Mouse (Mus musculus): ENCODE results near the gene Dcp1a. TPM values are rescaled to one million over a fixed set of nuclear protein-coding genes. Genes with fewer than 3 reads are reported as not detected.
A peak's percentile ranks its signal among the peaks of the same experiment; 100 is the strongest.

Gene Dcp1a
- 10 to 100 TPM; 16.5 to 17.5 TPM for total RNA-seq (2021)

DNA sequence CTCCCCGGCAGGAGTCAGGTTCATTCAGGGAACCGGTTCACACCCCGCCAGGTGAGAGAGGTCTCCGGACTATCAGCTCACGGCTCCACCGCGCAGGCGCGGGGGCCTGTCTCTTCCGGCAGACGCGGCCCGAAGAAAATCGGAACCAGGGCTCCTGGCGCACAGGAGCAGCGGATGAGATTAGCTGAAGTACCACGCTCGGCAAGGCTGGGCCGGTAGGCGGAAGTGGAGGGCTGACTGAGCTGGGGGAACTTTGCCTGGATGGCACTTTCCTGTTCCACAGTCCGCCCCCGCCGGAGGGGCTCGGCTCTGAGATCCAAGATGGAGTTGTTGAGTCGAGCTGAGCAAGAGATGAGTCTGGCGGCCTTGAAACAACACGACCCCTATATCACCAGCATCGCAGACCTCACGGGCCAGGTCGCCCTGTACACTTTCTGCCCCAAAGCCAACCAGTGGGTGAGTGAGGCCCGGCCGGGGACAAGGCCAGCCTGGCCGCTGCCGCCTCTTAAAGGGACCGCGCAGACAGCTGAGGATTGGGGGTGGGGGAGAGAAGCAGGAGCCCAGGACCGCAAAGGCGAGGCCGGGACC, at the start of gene Dcp1a:
Gene Dcp1a, plus strand, starts transcription at position 175 of the 588 bp plus-strand sequence.
- intact Hi-C loops (cut with DNase I), result loop anchor here (2.0 kb wide), 1 partner anchor 69 kb away; the partner anchor contains the start of gene Tkt
- peak; percentile 97 to 98 for DNase-seq

DNA sequence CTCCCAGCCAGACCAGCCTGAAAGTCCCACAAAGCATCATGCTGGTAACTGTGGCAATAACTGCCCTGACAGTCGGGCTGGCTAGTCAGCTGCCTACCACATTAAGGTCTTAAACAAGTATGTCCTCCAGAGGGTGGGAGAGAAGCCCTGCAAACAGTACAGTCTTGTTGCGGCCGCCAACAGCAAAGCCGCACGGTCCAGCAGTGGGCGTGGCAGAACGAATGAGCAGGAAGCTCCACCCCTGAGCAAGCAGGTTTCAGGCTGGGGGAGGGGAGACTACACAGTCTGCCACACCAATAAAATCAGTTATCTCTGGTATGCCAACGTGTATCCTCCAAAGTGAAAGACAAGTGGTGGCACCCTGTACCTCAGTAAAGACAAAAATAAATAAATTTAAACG, 49.7 kb upstream of the Dcp1a start:
- DNase-seq, result peak in 1 of 2 experiments; percentile 39
- intact Hi-C loops (cut with DNase I), result no loop called here

DNA sequence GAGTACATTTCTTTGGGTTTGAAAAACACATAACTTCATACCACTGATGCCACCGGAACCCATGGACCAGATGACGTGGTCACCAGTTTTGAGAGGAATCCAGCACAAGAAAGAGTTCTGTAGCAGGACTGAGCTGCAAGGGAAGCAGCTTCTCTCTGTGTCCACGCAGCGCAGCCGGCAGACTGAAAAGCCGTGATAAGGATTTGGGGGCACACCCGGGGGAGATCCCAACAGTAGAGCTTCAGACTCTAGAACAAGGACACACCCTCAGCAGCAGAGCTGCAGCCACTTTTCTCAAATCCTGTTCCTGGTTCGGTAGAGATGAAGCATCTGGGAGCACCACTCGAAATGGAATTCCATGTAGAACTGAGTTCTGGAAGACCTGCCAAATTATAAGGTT, 49.3 kb upstream of the Dcp1a start:
- DNase-seq, result peak in 1 of 2 experiments; percentile 12
- intact Hi-C loops (cut with DNase I), result no loop called here

DNA sequence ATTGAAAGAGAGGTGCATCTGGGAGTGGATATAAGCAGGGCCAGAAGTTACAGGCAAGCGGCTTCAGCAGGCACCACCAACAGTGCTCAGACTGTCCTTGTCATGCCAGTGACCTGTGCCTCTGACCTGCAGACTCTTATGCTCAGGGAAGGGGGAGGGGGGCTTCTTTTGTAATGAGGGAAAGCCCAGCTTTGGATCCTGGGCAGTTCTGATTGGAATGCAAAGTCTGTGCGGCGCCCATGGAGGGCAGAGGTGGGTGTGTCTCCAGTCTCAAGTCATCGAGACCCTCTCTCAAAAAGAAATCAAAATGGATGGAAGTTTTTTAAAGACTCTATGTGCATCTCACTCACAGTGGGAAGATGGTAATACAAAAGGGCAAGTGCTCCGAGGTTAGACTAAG, 48.9 kb upstream of the Dcp1a start:
- intact Hi-C loops (cut with DNase I), result no loop called here
- DNase-seq, result no peak

DNA sequence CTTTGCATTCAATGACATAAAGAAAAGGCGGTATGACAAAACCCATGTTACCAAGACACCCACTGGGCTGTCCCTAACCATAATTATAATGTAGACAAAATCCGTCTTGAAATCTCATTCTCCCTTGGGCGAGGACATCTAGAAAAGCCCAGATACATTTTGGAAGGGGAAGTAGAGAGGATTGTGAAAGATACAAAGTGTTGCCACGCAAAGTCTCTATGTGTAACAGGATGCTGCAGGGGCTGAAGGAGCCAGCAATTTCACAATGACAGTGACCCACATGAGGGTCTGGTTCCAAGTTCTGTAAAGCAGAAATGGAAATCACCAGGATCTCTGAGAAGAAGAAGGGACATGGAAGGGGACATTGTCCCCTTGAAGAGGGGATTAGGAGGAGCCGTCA, 44.0 kb upstream of the Dcp1a start:
- intact Hi-C loops (cut with DNase I), result no loop called here
- DNase-seq, result no peak

DNA sequence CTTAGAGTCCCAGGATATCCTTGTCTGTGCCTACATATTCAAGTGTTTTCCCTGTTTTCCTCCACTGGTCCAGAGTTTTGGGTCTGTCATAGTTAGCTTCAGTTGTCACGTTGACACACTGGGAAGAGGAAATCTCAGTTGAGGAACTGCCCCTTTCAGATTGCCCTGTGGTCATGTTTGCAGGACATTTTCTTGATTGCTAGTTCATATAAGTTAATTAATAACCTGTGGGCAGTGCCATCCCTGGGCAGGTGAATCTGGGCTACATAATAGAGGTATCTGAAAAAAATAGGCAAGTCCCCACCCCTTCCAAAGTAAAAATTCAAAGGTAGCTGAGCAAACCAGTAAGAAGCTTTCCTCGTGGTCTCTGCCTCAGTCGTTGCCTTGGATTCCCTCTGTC, 39.4 kb upstream of the Dcp1a start:
- intact Hi-C loops (cut with DNase I), result no loop called here
- no peak for DNase-seq

DNA sequence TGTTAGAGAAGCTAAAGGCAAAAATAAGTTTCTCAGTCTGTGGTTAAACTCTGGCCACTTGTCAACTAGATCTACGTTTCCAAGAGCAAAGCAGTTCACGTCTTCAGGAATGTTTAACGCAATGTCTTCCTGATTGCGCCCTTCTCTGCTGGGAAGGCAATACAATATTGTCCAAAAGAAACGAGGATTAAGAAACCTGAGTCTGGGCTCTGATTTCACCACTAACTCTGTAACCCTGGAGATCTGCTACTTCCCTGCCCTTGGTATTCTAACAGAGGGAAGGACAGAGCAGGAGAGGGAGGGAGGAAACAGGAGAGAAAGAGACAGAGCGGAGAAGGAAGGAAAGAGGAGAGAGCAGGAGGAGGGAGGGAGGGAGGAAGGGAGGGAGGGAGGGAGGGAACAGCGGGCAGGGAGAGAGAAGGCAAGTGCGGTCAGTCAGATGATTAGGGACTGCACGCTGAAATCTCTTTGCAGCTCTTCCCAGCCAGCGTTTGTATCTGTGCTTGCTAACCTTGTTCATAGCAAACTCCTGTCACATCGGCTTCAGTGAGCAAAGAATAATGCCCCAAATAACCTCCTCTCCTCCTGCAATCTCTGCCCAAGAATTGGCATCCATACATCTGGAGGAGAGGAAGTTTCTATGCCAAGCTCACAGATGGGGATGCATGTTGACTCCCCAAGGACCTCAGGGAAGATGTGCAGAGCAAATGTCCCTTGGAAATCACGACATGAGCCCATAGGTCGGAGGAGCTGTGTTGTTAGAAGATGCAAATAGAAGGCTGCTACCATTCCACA, 23.3 kb upstream of the Dcp1a start:
- DNase-seq, result peak in 1 of 2 experiments; percentile 7
- intact Hi-C loops (cut with DNase I), result no loop called here

DNA sequence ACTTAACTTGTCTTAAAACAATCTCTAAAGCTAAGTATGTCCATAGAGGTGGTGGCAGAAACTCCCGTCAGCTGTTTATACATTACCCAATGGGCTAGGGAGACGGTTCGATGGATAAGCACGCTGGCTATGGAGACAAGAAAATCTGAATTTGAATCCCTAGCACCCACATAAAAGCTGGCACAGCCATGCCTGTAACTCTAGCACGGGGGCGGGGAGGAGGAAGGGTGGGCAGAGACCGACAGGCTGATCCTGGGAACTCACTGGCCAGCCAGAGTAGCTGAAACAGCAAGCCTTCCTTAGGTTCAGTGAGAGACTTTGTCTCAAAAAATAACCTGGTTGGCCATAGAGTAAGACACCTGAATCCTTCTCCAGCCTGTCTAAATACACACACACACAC, 21.9 kb upstream of the Dcp1a start:
- no peak for DNase-seq
- intact Hi-C loops (cut with DNase I), result no loop called here

DNA sequence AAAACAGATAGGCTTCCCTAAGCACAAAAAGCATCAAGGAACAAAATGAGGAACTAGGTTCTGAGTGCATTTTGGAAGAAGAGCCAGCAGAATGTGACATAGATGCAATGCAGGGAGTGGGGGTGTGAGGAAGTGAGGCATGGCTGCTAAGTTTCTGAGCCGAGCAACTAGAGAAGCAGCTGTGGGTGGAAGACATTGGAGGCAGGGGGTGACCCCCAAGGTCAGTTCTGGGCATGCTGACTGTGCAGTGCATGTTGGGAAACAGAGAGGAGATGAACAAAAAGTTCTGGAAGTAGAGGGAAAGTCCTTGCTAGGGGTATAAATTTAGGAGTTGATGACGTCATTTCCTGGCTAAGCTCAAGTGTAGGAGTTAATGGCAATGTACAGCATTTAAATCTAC, 21.4 kb upstream of the Dcp1a start:
- peak; percentile 25 to 32 for DNase-seq
- intact Hi-C loops (cut with DNase I), result no loop called here

DNA sequence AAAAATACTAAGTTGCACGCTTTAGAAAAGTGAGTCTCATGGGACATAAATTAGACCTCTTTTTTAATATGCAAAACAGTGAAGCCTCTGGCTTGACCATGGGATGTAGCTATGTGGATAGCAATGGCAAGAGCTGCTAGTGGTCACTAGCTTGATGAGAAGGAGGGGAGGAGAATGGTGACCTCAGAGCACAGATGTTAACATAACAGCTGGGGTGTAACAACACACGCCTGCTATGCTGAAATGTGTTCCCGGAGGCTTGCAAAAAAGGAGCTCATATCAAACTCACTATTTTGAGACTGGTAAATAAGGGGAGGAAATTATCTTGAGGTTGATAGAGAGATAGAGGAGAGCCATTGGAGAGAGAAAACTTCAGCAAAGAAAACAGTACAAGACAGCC, 20.5 kb upstream of the Dcp1a start:
- peak; percentile 52 to 55 for DNase-seq
- intact Hi-C loops (cut with DNase I), result no loop called here

DNA sequence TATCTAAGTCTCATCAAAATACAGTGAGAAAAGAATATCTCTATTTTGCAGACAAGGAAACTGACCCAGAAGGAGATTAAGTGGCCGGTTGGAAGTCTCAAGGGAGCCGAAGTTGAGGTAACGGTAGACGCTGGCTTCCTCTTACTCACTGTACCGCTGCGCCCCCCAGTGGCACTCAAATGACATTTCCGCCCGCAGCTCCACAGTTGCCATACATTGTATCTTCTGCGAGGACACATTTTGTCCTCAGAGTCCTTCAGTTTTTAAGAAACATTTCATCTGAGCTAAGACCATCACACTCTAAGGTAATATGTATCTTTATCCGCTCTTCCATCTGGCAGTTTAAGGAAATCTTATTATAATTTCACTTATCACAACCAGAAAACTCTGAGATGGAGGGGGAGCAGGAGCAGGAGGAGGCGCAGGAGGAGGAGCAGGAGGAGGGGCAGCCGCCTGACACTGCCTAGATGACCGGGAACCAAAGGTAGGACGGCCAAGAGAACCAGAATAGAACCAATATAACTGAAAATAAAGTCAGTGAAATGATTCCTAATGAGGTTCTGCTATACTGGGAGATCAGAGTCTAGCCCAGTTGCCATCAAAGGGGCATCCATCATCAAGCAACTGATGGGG, 19.3 kb upstream of the Dcp1a start:
- intact Hi-C loops (cut with DNase I), result loop anchor here (1.0 to 5.0 kb wide), 2 partner anchors 108 to 323 kb away; no protein-coding TSS in a partner anchor
- peak; percentile 85 to 88 for DNase-seq

DNA sequence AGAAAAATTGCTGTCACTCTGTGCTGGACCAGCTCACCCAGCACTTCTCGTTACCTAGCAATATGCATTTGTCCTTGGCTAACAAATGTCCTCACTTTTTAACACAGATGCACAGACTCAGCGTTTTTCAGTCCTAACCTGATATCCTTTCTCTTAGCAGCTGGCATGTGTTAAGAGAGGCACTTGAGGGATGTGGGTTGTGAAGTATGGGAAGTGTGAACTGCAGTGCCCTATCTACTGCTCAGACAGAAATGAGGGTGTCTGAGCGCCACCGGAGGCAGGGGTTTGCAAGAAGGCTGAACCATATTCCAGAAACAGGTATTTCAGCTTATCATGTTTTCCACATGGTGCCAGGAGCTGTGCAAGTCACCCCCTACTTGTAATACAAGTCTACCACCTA, 16.0 kb upstream of the Dcp1a start:
- no peak for DNase-seq
- intact Hi-C loops (cut with DNase I), result loop anchor here (5.0 kb wide), 1 partner anchor 111 kb away; no protein-coding TSS in a partner anchor

DNA sequence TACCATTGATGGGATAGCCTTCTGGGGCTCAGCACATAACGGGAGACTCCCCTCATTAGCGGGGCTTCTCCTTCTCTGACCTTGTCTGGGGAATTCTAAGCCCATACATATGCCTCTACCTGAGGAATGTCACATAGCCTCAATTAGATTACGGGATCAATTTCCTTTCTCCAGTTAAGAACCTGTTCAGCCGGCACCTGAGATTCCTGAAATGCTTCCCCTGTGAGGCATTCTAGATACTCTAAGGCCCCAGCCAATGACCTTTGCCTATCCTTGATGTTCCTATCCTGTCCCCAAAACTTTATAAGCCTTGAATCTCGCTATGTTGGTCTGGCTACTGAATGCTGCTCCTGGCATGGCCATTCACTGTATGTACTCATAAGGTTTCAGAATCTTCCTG, 5.7 kb upstream of the Dcp1a start:
- intact Hi-C loops (cut with DNase I), result no loop called here

DNA sequence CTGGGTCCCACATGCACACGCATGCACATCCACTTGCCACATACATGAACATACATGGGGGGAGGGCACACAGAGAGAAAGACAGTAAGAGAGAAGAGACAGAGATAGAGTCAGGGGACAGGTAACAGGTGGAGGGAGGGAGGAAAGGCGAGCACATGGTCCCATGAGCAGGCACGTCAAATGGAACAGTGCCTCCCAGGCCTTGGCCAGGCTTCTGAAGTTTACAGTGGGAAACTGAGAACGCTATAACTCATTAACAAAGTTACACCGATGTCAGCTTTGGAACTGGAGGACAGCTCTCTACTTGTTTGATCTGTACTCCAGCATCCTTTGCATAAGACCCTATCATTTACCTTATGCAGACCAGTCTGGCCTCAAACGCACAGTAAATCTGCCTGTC, 4.9 kb upstream of the Dcp1a start:
- DNase-seq, result no peak
- intact Hi-C loops (cut with DNase I), result no loop called here

More for the DNA sequence above, 5.7 kb upstream of the Dcp1a start:
- no peak for DNase-seq

DNA sequence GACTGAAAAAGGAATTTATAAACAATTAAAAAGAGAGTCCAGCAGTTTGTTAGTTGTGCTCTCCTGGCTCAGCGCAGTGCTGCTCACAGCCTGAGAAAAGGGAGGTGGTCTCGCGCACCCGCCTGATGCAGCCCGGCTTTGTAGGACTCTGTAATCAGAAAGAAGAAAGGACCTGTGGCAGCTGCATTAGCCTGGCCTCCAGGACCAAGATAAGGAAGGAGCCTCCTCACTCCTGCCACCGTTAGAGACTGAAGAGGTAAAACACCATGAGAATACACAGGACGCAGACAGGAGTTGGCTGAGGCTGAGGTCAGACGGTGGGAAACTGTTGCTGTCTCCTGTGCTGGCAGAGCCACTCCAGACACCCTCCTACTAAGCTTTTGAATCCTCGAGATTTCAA, 12.0 kb downstream of the Dcp1a start, which contains the start of gene Cacna1d:
Gene Cacna1d, minus strand, starts transcription at position 114 of the 400 bp plus-strand sequence.
- DNase-seq, result no peak
- intact Hi-C loops (cut with DNase I), result no loop called here

DNA sequence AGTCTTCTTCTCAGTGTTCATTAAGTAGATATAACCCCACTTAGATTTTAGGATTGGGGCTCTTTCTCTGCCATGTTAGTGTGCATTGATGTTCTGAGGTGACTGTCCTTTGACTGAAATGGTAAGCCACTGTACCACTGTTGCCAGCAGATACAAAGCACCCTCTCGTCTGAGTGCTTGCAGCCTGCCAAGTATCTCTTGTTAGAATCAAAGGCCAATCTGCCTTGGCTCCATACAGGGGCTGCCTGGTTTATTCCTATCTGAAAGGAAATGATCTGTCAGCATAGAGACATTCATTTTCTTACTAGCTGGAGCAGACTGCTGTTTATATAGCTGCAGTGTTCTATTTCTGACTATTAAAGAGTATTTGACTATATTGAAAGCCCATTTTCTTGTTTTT, 13.9 kb downstream of the Dcp1a start:
- no peak for DNase-seq
- intact Hi-C loops (cut with DNase I), result no loop called here

DNA sequence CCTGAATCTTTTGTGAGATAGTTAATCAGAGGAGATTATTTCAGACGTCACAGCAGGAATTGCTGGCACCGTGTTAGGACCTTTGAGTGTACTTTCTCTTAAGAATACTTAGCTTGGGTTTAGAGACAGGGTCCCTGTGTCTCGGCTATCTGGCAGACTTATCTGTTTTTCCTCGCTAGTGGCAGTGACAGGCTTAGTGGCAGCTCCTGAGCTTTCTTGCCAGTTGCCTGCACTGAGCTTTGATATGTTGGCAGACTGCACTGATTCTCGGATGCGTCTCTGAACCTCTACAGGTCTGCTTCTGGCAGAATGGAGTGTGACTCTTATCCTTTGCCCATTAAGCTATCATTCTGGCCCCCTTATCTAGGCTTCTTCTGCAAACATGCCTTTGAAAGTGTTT, 15.7 kb downstream of the Dcp1a start:
- DNase-seq, result no peak
- intact Hi-C loops (cut with DNase I), result no loop called here

DNA sequence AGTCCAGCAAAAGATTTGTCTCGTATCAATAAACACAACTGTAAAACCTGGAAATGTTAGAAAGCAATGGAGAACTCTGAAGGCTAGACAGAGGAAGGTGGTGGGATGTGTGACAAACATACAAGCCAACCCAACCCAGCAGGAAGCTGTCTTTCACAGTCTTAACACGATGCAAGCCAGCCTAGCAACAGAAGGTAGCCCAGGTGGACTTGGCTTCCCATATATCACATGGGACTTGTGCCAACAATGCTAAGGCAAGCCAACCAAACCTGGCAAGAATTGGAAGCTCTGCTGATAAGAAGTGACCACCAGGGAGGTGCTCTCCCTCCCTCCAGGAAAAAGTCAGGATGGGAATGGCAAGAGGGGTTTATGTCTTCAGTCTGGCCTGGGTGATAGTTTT, 18.9 kb downstream of the Dcp1a start:
- DNase-seq, result no peak

DNA sequence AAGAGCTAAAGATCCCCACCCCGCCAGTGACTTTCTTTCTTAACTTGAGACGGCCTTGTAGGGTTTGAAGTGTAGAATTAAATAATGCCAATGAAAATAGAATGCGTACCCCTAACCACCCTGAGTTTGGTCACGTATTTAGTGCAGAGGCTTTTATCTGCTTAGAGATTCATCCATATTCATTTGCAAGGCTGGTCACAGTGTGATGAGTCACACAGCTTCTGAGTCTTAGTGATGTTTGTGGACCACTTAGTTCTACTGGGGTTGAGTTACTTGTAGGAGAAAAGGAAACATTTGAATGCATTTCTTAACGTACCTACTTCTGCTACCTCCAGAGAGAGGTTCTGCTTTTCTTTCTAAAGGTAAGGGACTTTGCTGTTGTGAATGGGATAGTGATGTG, 25.7 kb downstream of the Dcp1a start:
- no peak for DNase-seq

More for the DNA sequence above, 18.9 kb downstream of the Dcp1a start:
- intact Hi-C loops (cut with DNase I), result no loop called here

DNA sequence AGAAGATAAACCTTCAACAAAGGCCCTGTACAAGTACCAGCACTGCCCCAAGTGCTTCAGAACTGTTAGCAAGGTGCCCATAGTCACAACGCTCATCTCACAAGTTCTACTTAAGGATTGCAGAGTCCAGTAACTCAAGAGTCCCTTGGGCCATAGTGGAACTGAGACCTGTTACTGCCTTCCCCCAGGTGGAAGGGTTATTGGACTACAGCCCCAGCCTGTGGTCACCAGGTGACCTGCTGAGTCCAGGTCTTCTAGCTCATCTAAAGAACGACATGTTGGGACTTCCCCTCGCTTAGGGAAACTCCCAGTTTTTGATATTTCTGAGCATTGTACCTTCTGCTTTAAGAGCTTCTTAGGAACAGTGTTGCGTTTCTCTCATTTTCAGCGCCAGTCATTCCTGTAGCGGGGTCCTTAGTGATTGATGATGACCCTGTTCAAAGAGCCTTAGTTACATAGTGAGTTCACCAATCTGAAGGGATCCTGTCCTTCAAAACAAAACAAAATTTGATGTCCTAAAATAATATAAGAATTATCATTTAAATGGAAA, 31.0 kb downstream of the Dcp1a start:
- intact Hi-C loops (cut with DNase I), result no loop called here
- no peak for DNase-seq

More for the DNA sequence above, 25.7 kb downstream of the Dcp1a start:
- intact Hi-C loops (cut with DNase I), result no loop called here

DNA sequence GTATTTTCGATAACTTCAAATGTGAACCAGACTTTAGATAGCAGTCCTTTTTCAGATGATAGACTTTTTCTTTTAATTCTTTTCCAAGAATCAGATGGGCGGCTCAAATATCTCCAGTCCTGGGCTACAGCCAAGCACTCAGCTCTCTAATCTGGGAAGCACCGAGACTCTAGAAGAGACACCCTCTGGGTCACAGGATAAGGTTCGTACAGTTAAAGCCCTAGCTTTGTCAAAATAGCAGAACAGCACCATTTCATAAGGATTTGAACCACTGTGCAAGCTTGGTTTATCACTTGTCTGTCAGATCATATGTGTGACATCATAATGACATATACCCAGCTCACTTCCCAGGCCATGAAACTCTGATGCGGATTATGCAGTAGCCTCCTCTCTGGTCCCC, 33.6 kb downstream of the Dcp1a start:
- DNase-seq, result no peak
- intact Hi-C loops (cut with DNase I), result no loop called here

Data from heart, postnatal 10 days (tissue).